In the genomic region with DNA sequence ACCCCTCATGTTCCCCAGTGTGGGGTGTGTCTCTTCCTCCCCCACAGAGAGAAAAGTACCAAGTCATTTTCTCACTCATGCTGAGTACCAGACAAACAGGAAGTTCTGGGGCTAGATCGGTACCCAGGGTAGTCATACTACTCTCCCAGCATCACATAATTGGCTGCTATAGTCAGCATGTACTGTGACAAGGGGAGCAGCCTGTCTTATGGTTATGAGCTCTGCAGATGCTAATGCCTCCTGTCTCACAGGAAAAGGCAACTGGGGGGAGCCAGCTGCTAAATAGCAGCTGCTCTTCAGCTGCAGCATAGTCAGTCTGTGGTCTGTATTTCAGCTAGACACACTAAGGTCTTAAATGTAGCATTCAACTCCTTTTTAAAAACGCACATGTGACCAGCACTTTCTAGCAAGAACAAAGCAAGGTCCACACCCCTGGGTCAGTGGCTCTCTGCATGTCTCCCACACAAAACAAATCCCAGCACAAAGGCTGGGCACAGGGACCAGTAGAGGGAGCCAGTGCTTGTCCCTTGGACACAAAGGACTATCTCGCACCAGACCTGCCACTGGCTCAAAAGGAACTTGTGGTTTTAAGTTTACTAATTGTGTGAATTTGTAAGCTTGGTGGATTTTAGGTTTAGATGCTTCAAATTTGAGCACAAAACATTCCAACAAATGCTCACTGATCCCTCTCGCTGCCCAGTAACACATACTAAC, we compare ENCODE assay signal across 9 mouse cellular contexts. TPM values are rescaled to one million over a fixed set of nuclear protein-coding genes. Genes with fewer than 3 reads are reported as not detected.
DNase-seq lines count a peak whose midpoint lies in the region; ATAC-seq and TF ChIP-seq lines count a peak whose summit lies in the region.
"Had no signal": no experiment of that assay in that cellular context is flagged by ENCODE, and none has a peak within 500 bp of the region (broad histone marks: within the 10 kb centered on the region; RNA-seq: fewer than 3 reads in every experiment).

No protein-coding gene starts in this region.

- TF ChIP-seq CTCF in C2C12 (IDR thresholded peaks at IDR 0.05; ENCODE audit: control insufficient read depth, insufficient read depth, insufficient read length): peak; percentile 89
- TF ChIP-seq CTCF in heart, postnatal 0 days (IDR thresholded peaks at IDR 0.05; ENCODE audit: low read depth): peak; percentile 94
- TF ChIP-seq CTCF in stomach, postnatal 0 days (IDR thresholded peaks at IDR 0.05; ENCODE audit: low read depth): peak; percentile 90

- H3K4me1 ChIP-seq in embryonic facial prominence, embryonic 11.5 days (ENCODE audit: control insufficient read depth, insufficient read depth, low read length): no peaks in the 10 kb centered on the region
- H3K4me1 ChIP-seq in heart, postnatal 0 days (ENCODE audit: control insufficient read depth, insufficient read depth): 0 out of 2 replicates have a peak, but pooled peaks cover 2% of the 10 kb centered on the region
- no peaks in the 10 kb centered on the region; the same call in 1 of the 2 replicates for H3K4me1 ChIP-seq in liver, embryonic 16.5 days (ENCODE audit: control insufficient read depth, low read depth, low read length)
- H3K4me1 ChIP-seq in neural tube, embryonic 11.5 days (ENCODE audit: control insufficient read depth, insufficient read depth, low read length): no peaks in the 10 kb centered on the region
- H3K4me1 ChIP-seq in stomach, postnatal 0 days (replicated peaks; ENCODE audit: control insufficient read depth, insufficient read depth): no peaks in the 10 kb centered on the region
- H3K4me1 ChIP-seq: embryonic facial prominence, embryonic 15.5 days had no signal

- H3K9me3 ChIP-seq in embryonic facial prominence, embryonic 11.5 days (replicated peaks; ENCODE audit: control insufficient read depth, low read length): no peaks in the 10 kb centered on the region
- no peaks in the 10 kb centered on the region for H3K9me3 ChIP-seq in heart, postnatal 0 days (replicated peaks; ENCODE audit: control insufficient read depth, low read length)
- no peaks in the 10 kb centered on the region for H3K9me3 ChIP-seq in liver, embryonic 16.5 days (replicated peaks; ENCODE audit: control insufficient read depth, low read length)
- no peaks in the 10 kb centered on the region for H3K9me3 ChIP-seq in neural tube, embryonic 11.5 days (ENCODE audit: control insufficient read depth, low read length)
- no peaks in the 10 kb centered on the region for H3K9me3 ChIP-seq in stomach, postnatal 0 days (ENCODE audit: control insufficient read depth, low read length)
- H3K9me3 ChIP-seq: embryonic facial prominence, embryonic 15.5 days had no signal

- no peaks in the 10 kb centered on the region for H3K27me3 ChIP-seq in C2C12 (ENCODE audit: control insufficient read depth, insufficient read depth, insufficient read length)
- no peaks in the 10 kb centered on the region for H3K27me3 ChIP-seq in embryonic facial prominence, embryonic 11.5 days (ENCODE audit: control insufficient read depth, insufficient read depth, low read length)
- no peaks in the 10 kb centered on the region for H3K27me3 ChIP-seq in heart, postnatal 0 days (ENCODE audit: control insufficient read depth, insufficient read depth, low read length)
- no peaks in the 10 kb centered on the region for H3K27me3 ChIP-seq in liver, embryonic 16.5 days (ENCODE audit: control insufficient read depth, insufficient read depth, low read depth, low read length)
- H3K27me3 ChIP-seq in neural tube, embryonic 11.5 days (ENCODE audit: control insufficient read depth, insufficient read depth, low read length): no peaks in the 10 kb centered on the region
- no peaks in the 10 kb centered on the region for H3K27me3 ChIP-seq in stomach, postnatal 0 days (ENCODE audit: control insufficient read depth, insufficient read depth, low read length)
- H3K27me3 ChIP-seq: embryonic facial prominence, embryonic 15.5 days had no signal

- no peak overlapping the region for H3K4me3 ChIP-seq in C2C12 (ENCODE audit: insufficient read depth, poor library complexity, severe bottlenecking)
- H3K4me3 ChIP-seq in embryonic facial prominence, embryonic 11.5 days (ENCODE audit: low read depth, low read length): no peak overlapping the region
- no peak overlapping the region for H3K4me3 ChIP-seq in heart, postnatal 0 days (ENCODE audit: low read depth, low read length)
- H3K4me3 ChIP-seq in liver, embryonic 16.5 days (ENCODE audit: low read depth, low read length): no peak overlapping the region
- H3K4me3 ChIP-seq in neural tube, embryonic 11.5 days (ENCODE audit: low read depth, low read length): no peak overlapping the region
- no peak overlapping the region for H3K4me3 ChIP-seq in stomach, postnatal 0 days (ENCODE audit: low read depth, low read length)
- H3K4me3 ChIP-seq: embryonic facial prominence, embryonic 15.5 days had no signal

- no peak for TF ChIP-seq EP300 in heart, postnatal 0 days (IDR thresholded peaks at IDR 0.05; ENCODE audit: low read depth)
- no peak for TF ChIP-seq EP300 in stomach, postnatal 0 days (optimal IDR thresholded peaks at IDR 0.05)

- 45% methylated on average over 4 of the region's 4 CpGs for WGBS in embryonic facial prominence, embryonic 11.5 days
- WGBS in heart, postnatal 0 days: 34% methylated on average over 4 of the region's 4 CpGs
- 36% methylated on average over 4 of the region's 4 CpGs for WGBS in liver, embryonic 16.5 days (ENCODE audit: insufficient replicate concordance)
- 50% methylated on average over 4 of the region's 4 CpGs for WGBS in neural tube, embryonic 11.5 days
- 42% methylated on average over 4 of the region's 4 CpGs for WGBS in stomach, postnatal 0 days

- no peaks in the 10 kb centered on the region for H3K36me3 ChIP-seq in C2C12 (ENCODE audit: control insufficient read depth, insufficient read depth)
- no peaks in the 10 kb centered on the region for H3K36me3 ChIP-seq in embryonic facial prominence, embryonic 11.5 days (replicated peaks; ENCODE audit: control insufficient read depth, insufficient read depth, low read depth, low read length)
- peaks cover 14% of the 10 kb centered on the region; the same call in 1 of the 2 replicates for H3K36me3 ChIP-seq in heart, postnatal 0 days (replicated peaks; ENCODE audit: control insufficient read depth, insufficient read depth, low read length)
- no peaks in the 10 kb centered on the region for H3K36me3 ChIP-seq in liver, embryonic 16.5 days (ENCODE audit: control insufficient read depth, insufficient read depth)
- H3K36me3 ChIP-seq in neural tube, embryonic 11.5 days (ENCODE audit: control insufficient read depth, insufficient read depth, low read length): no peaks in the 10 kb centered on the region
- H3K36me3 ChIP-seq in stomach, postnatal 0 days (ENCODE audit: control insufficient read depth, insufficient read depth, low read length): no peaks in the 10 kb centered on the region
- H3K36me3 ChIP-seq: embryonic facial prominence, embryonic 15.5 days had no signal

- no peak overlapping the region for H3K9ac ChIP-seq in embryonic facial prominence, embryonic 11.5 days (replicated peaks; ENCODE audit: low read length)
- H3K9ac ChIP-seq in heart, postnatal 0 days (replicated peaks; ENCODE audit: low read depth, low read length): no peak overlapping the region
- no peak overlapping the region for H3K9ac ChIP-seq in liver, embryonic 16.5 days (ENCODE audit: low read depth, low read length)
- H3K9ac ChIP-seq in neural tube, embryonic 11.5 days (ENCODE audit: low read length): no peak overlapping the region
- no peak overlapping the region for H3K9ac ChIP-seq in stomach, postnatal 0 days (ENCODE audit: low read length)
- H3K9ac ChIP-seq: embryonic facial prominence, embryonic 15.5 days had no signal

- H3ac ChIP-seq in C2C12 (ENCODE audit: control insufficient read depth, insufficient read length, low read depth): no peak overlapping the region

- H3K79me3 ChIP-seq in C2C12 (ENCODE audit: low read depth): no peaks in the 10 kb centered on the region

- H3K4me2 ChIP-seq in embryonic facial prominence, embryonic 11.5 days (ENCODE audit: low read depth, low read length): no peak overlapping the region
- no peak overlapping the region for H3K4me2 ChIP-seq in heart, postnatal 0 days (ENCODE audit: low read depth, low read length)
- no peak overlapping the region for H3K4me2 ChIP-seq in liver, embryonic 16.5 days (ENCODE audit: low read depth, low read length)
- no peak overlapping the region for H3K4me2 ChIP-seq in neural tube, embryonic 11.5 days (ENCODE audit: low read depth)
- H3K4me2 ChIP-seq in stomach, postnatal 0 days (replicated peaks; ENCODE audit: low read depth): no peak overlapping the region
- H3K4me2 ChIP-seq: embryonic facial prominence, embryonic 15.5 days had no signal

- no peak overlapping the region for H3K27ac ChIP-seq in embryonic facial prominence, embryonic 11.5 days (replicated peaks; ENCODE audit: low read depth, low read length)
- no peak overlapping the region for H3K27ac ChIP-seq in heart, postnatal 0 days (ENCODE audit: low read depth)
- no peak overlapping the region for H3K27ac ChIP-seq in liver, embryonic 16.5 days (ENCODE audit: low read length)
- peak overlapping the region; percentile 45; the same call in 1 of the 2 replicates for H3K27ac ChIP-seq in neural tube, embryonic 11.5 days (ENCODE audit: low read depth, low read length)
- no peak overlapping the region for H3K27ac ChIP-seq in stomach, postnatal 0 days (replicated peaks)
- H3K27ac ChIP-seq: embryonic facial prominence, embryonic 15.5 days had no signal

- peak; percentile 78; the same call in 1 of the 2 replicates for ATAC-seq in embryonic facial prominence, embryonic 11.5 days (replicated peaks; ENCODE audit: insufficient number of reproducible peaks, low FRiP score, low TSS enrichment, low read depth)
- peak; percentile 87 for ATAC-seq in heart, postnatal 0 days (ENCODE audit: insufficient read depth, low read depth)
- ATAC-seq in liver, embryonic 16.5 days (ENCODE audit: low read depth): peak; percentile 67
- ATAC-seq in neural tube, embryonic 11.5 days (ENCODE audit: insufficient read depth, low FRiP score, low TSS enrichment): no peak
- ATAC-seq in stomach, postnatal 0 days (ENCODE audit: low FRiP score, low TSS enrichment): peak; percentile 74; the same call in 1 of the 2 replicates

- peak; percentile 59 to 68 for DNase-seq in adrenal gland, adult 18-20 months (ENCODE audit: low spot score in 2 of 2)
- peak; percentile 81 for DNase-seq in embryonic facial prominence, embryonic 11.5 days (ENCODE audit: low spot score)
- DNase-seq in heart, postnatal 0 days (ENCODE audit: low spot score): peak; percentile 75
- peak; percentile 88 for DNase-seq in kidney, postnatal 10 days
- peak; percentile 75 for DNase-seq in neural tube, embryonic 11.5 days (ENCODE audit: low spot score)
- peak; percentile 77 for DNase-seq in stomach, postnatal 0 days (ENCODE audit: low spot score)

- no peaks in the 10 kb centered on the region for H3K79me2 ChIP-seq in C2C12 (ENCODE audit: control insufficient read depth, insufficient read depth)

RNA-seq across cellular contexts. Expression of gene Lime1, which starts 31.0 kb away (rescaled TPM):
- 7.3 TPM for polyA plus RNA-seq in C2C12 (2012; fragmentation: generic; extraction: Trizol)
- total RNA-seq in adrenal gland, adult 18-20 months (2021): 10 to 100 TPM; 17.1 to 23.0 TPM
- polyA plus RNA-seq in embryonic facial prominence, embryonic 11.5 days (2014; fragmentation: Nextera tagmentation; extraction: Ambion mirVana): 15.2 and 18.5 TPM in 2 replicates
- 11.1 and 21.1 TPM in 2 replicates for total RNA-seq in heart, postnatal 0 days (2014; rRNA removed; ENCODE audit: low replicate concordance)
- 5.9 and 7.6 TPM in 2 replicates for polyA plus RNA-seq in heart, postnatal 0 days (2015; fragmentation: Nextera tagmentation; extraction: Ambion mirVana)
- 4.7 and 6.3 TPM in 2 replicates for polyA plus RNA-seq in liver, embryonic 16.5 days (2015; fragmentation: Nextera tagmentation; extraction: Ambion mirVana)
- polyA plus RNA-seq in neural tube, embryonic 11.5 days (2014; fragmentation: Nextera tagmentation; extraction: Ambion mirVana): 23.9 and 24.2 TPM in 2 replicates
- polyA plus RNA-seq in stomach, postnatal 0 days (2015; fragmentation: Nextera tagmentation; extraction: Ambion mirVana): 8.3 and 8.8 TPM in 2 replicates

RNA-seq across cellular contexts. Expression of gene Arfrp1, which starts 45.7 kb away (rescaled TPM):
- 45.9 TPM for polyA plus RNA-seq in C2C12 (2012; fragmentation: generic; extraction: Trizol)
- total RNA-seq in adrenal gland, adult 18-20 months (2021): 10 to 100 TPM; 48.9 to 51.8 TPM
- polyA plus RNA-seq in embryonic facial prominence, embryonic 11.5 days (2014; fragmentation: Nextera tagmentation; extraction: Ambion mirVana): 49.7 and 50.8 TPM in 2 replicates
- 11.4 and 17.9 TPM in 2 replicates for total RNA-seq in heart, postnatal 0 days (2014; rRNA removed; ENCODE audit: low replicate concordance)
- polyA plus RNA-seq in heart, postnatal 0 days (2015; fragmentation: Nextera tagmentation; extraction: Ambion mirVana): 54.8 and 59.4 TPM in 2 replicates
- polyA plus RNA-seq in liver, embryonic 16.5 days (2015; fragmentation: Nextera tagmentation; extraction: Ambion mirVana): 17.1 and 20.7 TPM in 2 replicates
- 63.3 and 69.8 TPM in 2 replicates for polyA plus RNA-seq in neural tube, embryonic 11.5 days (2014; fragmentation: Nextera tagmentation; extraction: Ambion mirVana)
- polyA plus RNA-seq in stomach, postnatal 0 days (2015; fragmentation: Nextera tagmentation; extraction: Ambion mirVana): 30.1 and 33.7 TPM in 2 replicates

RNA-seq across cellular contexts. Expression of gene Zgpat, which starts 46.2 kb away (rescaled TPM):
- 16.5 TPM for polyA plus RNA-seq in C2C12 (2012; fragmentation: generic; extraction: Trizol)
- total RNA-seq in adrenal gland, adult 18-20 months (2021): 10 to 100 TPM; 50.8 to 51.0 TPM
- 29.1 and 37.0 TPM in 2 replicates for polyA plus RNA-seq in embryonic facial prominence, embryonic 11.5 days (2014; fragmentation: Nextera tagmentation; extraction: Ambion mirVana)
- total RNA-seq in heart, postnatal 0 days (2014; rRNA removed; ENCODE audit: low replicate concordance): 26.0 and 38.4 TPM in 2 replicates
- 18.7 and 19.2 TPM in 2 replicates for polyA plus RNA-seq in heart, postnatal 0 days (2015; fragmentation: Nextera tagmentation; extraction: Ambion mirVana)
- polyA plus RNA-seq in liver, embryonic 16.5 days (2015; fragmentation: Nextera tagmentation; extraction: Ambion mirVana): 8.8 and 10.5 TPM in 2 replicates
- 44.5 and 46.4 TPM in 2 replicates for polyA plus RNA-seq in neural tube, embryonic 11.5 days (2014; fragmentation: Nextera tagmentation; extraction: Ambion mirVana)
- polyA plus RNA-seq in stomach, postnatal 0 days (2015; fragmentation: Nextera tagmentation; extraction: Ambion mirVana): 15.5 and 18.2 TPM in 2 replicates

RNA-seq across cellular contexts. Expression of gene Zbtb46, which starts 48.3 kb away (rescaled TPM):
- polyA plus RNA-seq in C2C12 (2012; fragmentation: generic; extraction: Trizol): 0.68 TPM
- 10 to 100 TPM; 12.0 to 16.2 TPM for total RNA-seq in adrenal gland, adult 18-20 months (2021)
- 7.4 and 9.0 TPM in 2 replicates for polyA plus RNA-seq in embryonic facial prominence, embryonic 11.5 days (2014; fragmentation: Nextera tagmentation; extraction: Ambion mirVana)
- total RNA-seq in heart, postnatal 0 days (2014; rRNA removed; ENCODE audit: low replicate concordance): 13.3 and 18.4 TPM in 2 replicates
- 6.7 and 7.5 TPM in 2 replicates for polyA plus RNA-seq in heart, postnatal 0 days (2015; fragmentation: Nextera tagmentation; extraction: Ambion mirVana)
- polyA plus RNA-seq in liver, embryonic 16.5 days (2015; fragmentation: Nextera tagmentation; extraction: Ambion mirVana): 7.0 and 7.5 TPM in 2 replicates
- 20.2 and 21.9 TPM in 2 replicates for polyA plus RNA-seq in neural tube, embryonic 11.5 days (2014; fragmentation: Nextera tagmentation; extraction: Ambion mirVana)
- polyA plus RNA-seq in stomach, postnatal 0 days (2015; fragmentation: Nextera tagmentation; extraction: Ambion mirVana): 2.4 TPM in 2 replicates
